Mouse (Mus musculus) urinary bladder, postnatal 4 days (tissue): ENCODE results near the gene Qk.
A peak's percentile ranks its signal among the peaks of the same experiment; 100 is the strongest.

Experiments used
- DNase-seq, 2 experiments: peaks; one replicate each; pipeline ENCODE4 v3.0.0; 2021 to 2022; ENCODE audit warnings: low spot score in 2 of 2

The Qk gene

GRCm38 (mm10) chr17:10327584-10328210, 8.0 kb upstream of the Qk start:
- DNase-seq, result peak in 1 of 2 experiments; percentile 40

- DNase-seq, result peak in 1 of 2 experiments; percentile 58
Observed at GRCm38 (mm10) chr17:10326596-10327045, 7.0 kb upstream of the Qk start.

- no peak for DNase-seq
Observed at GRCm38 (mm10) chr17:10325921-10326320, 6.3 kb upstream of the Qk start.

- DNase-seq, result no peak
Observed at GRCm38 (mm10) chr17:10321754-10322153, 2.1 kb upstream of the Qk start.

- DNase-seq, result no peak
Observed at GRCm38 (mm10) chr17:10321092-10321491, 1.4 kb upstream of the Qk start.

GRCm38 (mm10) chr17:10320456-10320790, 769 bp upstream of the Qk start:
- DNase-seq, result no peak

- DNase-seq, result no peak
Observed at GRCm38 (mm10) chr17:10319431-10319684, 296 bp downstream of the Qk start.

GRCm38 (mm10) chr17:10318561-10319430, 858 bp downstream of the Qk start:
- peak in 1 of 2 experiments; percentile 69 for DNase-seq

- peak; percentile 71 to 77 for DNase-seq
Observed at GRCm38 (mm10) chr17:10317981-10318551, 1.6 kb downstream of the Qk start.

- no peak for DNase-seq
Observed at GRCm38 (mm10) chr17:10317186-10317585, 2.5 kb downstream of the Qk start.

- DNase-seq, result no peak
Observed at GRCm38 (mm10) chr17:10316446-10316845, 3.2 kb downstream of the Qk start.

- DNase-seq, result no peak
Observed at GRCm38 (mm10) chr17:10310046-10310445, 9.6 kb downstream of the Qk start.

GRCm38 (mm10) chr17:10309135-10309623, 10.5 kb downstream of the Qk start:
- no peak for DNase-seq

GRCm38 (mm10) chr17:10306424-10306823, 13.2 kb downstream of the Qk start:
- no peak for DNase-seq

GRCm38 (mm10) chr17:10304001-10304400, 15.7 kb downstream of the Qk start:
- no peak for DNase-seq

GRCm38 (mm10) chr17:10300968-10301795, 18.5 kb downstream of the Qk start:
- no peak for DNase-seq

- no peak for DNase-seq
Observed at GRCm38 (mm10) chr17:10299396-10299795, 20.3 kb downstream of the Qk start.

GRCm38 (mm10) chr17:10292520-10292919, 27.1 kb downstream of the Qk start:
- DNase-seq, result no peak

GRCm38 (mm10) chr17:10284772-10285171, 34.9 kb downstream of the Qk start:
- DNase-seq, result no peak

- DNase-seq, result no peak
Observed at GRCm38 (mm10) chr17:10279532-10279931, 40.1 kb downstream of the Qk start.

- DNase-seq, result no peak
Observed at GRCm38 (mm10) chr17:10269518-10269917, 50.1 kb downstream of the Qk start.

- DNase-seq, result no peak
Observed at GRCm38 (mm10) chr17:10268468-10268867, 51.2 kb downstream of the Qk start.
